Mouse (Mus musculus): ENCODE measurements around the gene Trim28. TPM values are rescaled to one million over a fixed set of nuclear protein-coding genes. Genes with fewer than 3 reads are reported as not detected.
A peak's percentile ranks its signal among the peaks of the same experiment; 100 is the strongest.

Trim28 gene
- total and polyA plus RNA-seq, 2 experiments from 2014 or later: 184 to 563 TPM

DNA sequence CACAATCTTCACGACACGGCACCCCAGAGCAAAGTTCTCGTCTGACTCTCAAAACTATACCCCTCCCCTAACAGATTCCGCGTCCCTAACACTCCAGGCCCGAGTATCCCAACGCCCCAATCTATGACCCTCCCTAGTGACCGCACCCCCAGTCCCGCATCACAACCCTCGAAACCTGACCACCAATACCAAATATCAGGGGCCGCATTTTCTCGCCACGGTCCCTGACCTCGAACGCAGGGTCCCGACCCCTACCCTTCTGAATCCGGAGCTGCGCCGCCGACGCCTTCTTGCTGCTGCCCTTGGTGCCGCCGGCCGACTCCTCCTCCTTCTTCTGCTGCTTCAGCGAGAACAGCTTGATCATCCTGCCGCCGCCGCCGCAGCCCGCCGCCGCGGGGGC lies 38.5 kb downstream of the Trim28 start:
- peak overlapping the region; percentile 62 for H3K4me2 ChIP-seq (ENCODE audit: low read depth, low read length)
- ATAC-seq: no peak
- DNase-seq (ENCODE audit: low spot score): no peak
- peak overlapping the region; percentile 100 for H3K27ac ChIP-seq
- WGBS: 2% methylated on average over 28 of the region's 33 CpGs
- peaks cover 9% of the 10 kb centered on the region; the same call in 1 of the 2 replicates for H3K4me1 ChIP-seq (ENCODE audit: insufficient read depth, low read length)
- H3K9me3 ChIP-seq (ENCODE audit: low read length): no peaks in the 10 kb centered on the region
- peak overlapping the region; percentile 86 for H3K4me3 ChIP-seq (ENCODE audit: low read length)
- H3K27me3 ChIP-seq (ENCODE audit: insufficient read depth, low read length): no peaks in the 10 kb centered on the region
- peaks cover 22% of the 10 kb centered on the region for H3K36me3 ChIP-seq (ENCODE audit: insufficient read depth, low read length)
- TF ChIP-seq CTCF (IDR thresholded peaks at IDR 0.05; ENCODE audit: low read depth): no peak
- peak overlapping the region; percentile 98 for H3K9ac ChIP-seq (replicated peaks; ENCODE audit: low read length)

DNA sequence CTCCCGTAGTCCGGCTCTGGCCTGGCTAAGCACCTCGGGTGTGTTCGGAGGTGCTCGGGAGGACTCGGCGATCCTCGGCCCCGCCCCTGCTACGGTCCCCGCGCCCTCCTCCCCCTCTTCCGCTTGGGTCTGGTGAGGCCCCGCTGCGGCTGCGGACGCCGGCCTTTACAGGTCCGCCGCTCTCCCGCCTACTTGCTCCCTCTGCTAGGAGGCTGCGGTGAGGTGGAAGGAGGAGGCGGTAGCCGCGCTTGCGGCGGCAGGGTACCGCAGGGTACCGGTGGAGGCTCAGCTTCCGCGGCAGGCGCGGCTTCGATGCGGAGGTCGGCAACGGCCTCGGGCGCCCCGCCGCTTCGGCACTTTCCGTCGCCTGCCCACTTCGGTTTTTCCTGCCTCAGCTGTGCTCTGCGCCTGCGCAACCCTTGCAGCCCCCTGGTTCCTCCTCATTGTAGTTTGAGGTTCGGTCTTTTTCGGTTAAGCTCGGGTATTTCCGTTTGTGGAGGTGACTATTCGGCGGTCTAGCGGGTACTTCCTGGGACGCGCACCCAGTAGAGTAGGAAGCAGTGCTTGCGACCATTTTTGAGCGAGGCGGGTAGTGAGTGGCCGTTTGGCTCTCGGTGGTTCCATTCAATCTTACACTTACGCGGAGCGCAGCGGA lies 39.1 kb downstream of the Trim28 start, which contains the start of gene Ube2m:
Gene Ube2m, minus strand, starts transcription at position 375 of the 655 bp plus-strand sequence.
- 0 out of 2 replicates have a peak, but pooled peaks cover 3% of the 10 kb centered on the region for H3K27me3 ChIP-seq (ENCODE audit: insufficient read depth, low read length)
- WGBS: under 1% methylated on average over 54 of the region's 65 CpGs

DNA sequence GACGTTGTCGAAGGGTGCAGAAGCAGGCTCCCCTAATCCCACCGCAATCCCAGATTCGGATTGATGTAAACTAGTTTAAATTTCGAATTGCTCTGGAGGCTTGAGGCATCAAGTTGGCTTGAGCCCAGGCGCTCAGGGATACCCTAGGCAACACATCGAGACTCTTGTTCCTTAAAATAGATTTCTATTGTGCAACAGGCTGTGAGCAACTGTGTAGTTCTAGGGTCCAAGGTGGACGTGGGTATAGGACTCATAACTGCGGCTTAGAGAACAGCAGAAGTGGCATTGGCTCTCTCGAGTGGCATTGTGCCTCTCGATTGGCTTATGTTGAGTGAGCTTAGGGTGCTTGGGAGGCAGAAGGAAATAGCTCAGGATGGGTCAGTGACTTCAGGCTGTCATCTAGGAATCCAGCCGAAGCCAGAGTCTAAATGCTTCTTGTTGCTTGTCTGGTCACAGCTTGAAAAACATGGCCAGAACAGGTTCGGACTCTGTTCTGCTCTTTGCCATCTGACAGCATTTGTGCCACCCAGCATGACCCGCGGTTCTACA lies 39.8 kb downstream of the Trim28 start:
- Histone ChIP-seq H3K9ac (replicated peaks; ENCODE audit: low read length) (peak overlapping the region; percentile 98), H3K27me3 (ENCODE audit: insufficient read depth, low read length) (0 out of 2 replicates have a peak, but pooled peaks cover 3% of the 10 kb centered on the region), H3K4me2 (ENCODE audit: low read depth, low read length) (peak overlapping the region; percentile 62), H3K27ac (peak overlapping the region; percentile 100), H3K4me1 (ENCODE audit: insufficient read depth, low read length) (peaks cover 8% of the 10 kb centered on the region), H3K36me3 (ENCODE audit: insufficient read depth, low read length) (peaks cover 16% of the 10 kb centered on the region), H3K9me3 (ENCODE audit: low read length) (no peaks in the 10 kb centered on the region), H3K4me3 (ENCODE audit: low read length) (peak overlapping the region; percentile 86)
- DNase-seq (ENCODE audit: low spot score) (peak; percentile 46), ATAC-seq (no peak)
- TF ChIP-seq CTCF (IDR thresholded peaks at IDR 0.05; ENCODE audit: low read depth): no peak
- 14% methylated on average over 15 of the region's 15 CpGs for WGBS

More for the DNA sequence above, 39.1 kb downstream of the Trim28 start, which contains the start of gene Ube2m:
- Histone ChIP-seq H3K9me3 (ENCODE audit: low read length) (no peaks in the 10 kb centered on the region), H3K4me2 (ENCODE audit: low read depth, low read length) (peak within 1 kb of the TSS; percentile 62), H3K9ac (replicated peaks; ENCODE audit: low read length) (peak within 1 kb of the TSS; percentile 98), H3K4me3 (ENCODE audit: low read length) (peak within 1 kb of the TSS; percentile 86), H3K27ac (peak within 1 kb of the TSS; percentile 100), H3K36me3 (ENCODE audit: insufficient read depth, low read length) (peaks cover 16% of the 10 kb centered on the region), H3K4me1 (ENCODE audit: insufficient read depth, low read length) (peaks cover 9% of the 10 kb centered on the region; the same call in 1 of the 2 replicates)
- DNase-seq (ENCODE audit: low spot score): peak; percentile 100
- TF ChIP-seq CTCF (IDR thresholded peaks at IDR 0.05; ENCODE audit: low read depth): no peak
- ATAC-seq: peak; percentile 92

DNA sequence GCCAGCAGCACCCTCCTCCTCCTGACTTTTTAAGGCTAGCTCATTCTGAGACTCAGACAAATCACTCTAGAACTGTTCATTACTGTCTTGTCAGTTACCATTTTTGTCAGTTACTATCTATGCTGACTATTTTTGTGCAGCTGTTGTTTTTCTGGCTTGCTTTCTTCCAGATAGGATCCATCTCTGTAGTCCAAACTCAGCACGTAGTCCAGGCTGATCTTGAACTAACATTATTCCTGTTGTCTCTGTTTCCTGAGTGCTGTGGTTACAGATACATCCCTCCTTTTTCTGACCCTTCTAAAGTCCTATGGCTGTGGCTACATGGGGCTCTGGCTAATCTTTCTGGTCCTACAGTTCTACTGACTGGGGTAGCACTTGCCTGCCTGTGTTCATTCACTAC lies 40.3 kb downstream of the Trim28 start:
- DNase-seq (ENCODE audit: low spot score) (no peak), ATAC-seq (no peak)
- 0 out of 2 replicates have a peak, but pooled peaks cover 3% of the 10 kb centered on the region for H3K27me3 ChIP-seq (ENCODE audit: insufficient read depth, low read length)
- peak overlapping the region; percentile 62 for H3K4me2 ChIP-seq (ENCODE audit: low read depth, low read length)
- H3K4me1 ChIP-seq (ENCODE audit: insufficient read depth, low read length): peaks cover 8% of the 10 kb centered on the region
- no peaks in the 10 kb centered on the region for H3K9me3 ChIP-seq (ENCODE audit: low read length)
- peaks cover 16% of the 10 kb centered on the region for H3K36me3 ChIP-seq (ENCODE audit: insufficient read depth, low read length)
- no peak for TF ChIP-seq CTCF (IDR thresholded peaks at IDR 0.05; ENCODE audit: low read depth)
- H3K27ac ChIP-seq: peak overlapping the region; percentile 100; the same call in 1 of the 2 replicates
- no peak overlapping the region for H3K4me3 ChIP-seq (ENCODE audit: low read length)
- peak overlapping the region; percentile 98; the same call in 1 of the 2 replicates for H3K9ac ChIP-seq (replicated peaks; ENCODE audit: low read length)
- 91% methylated on average over 1 of the region's 1 CpGs for WGBS

DNA sequence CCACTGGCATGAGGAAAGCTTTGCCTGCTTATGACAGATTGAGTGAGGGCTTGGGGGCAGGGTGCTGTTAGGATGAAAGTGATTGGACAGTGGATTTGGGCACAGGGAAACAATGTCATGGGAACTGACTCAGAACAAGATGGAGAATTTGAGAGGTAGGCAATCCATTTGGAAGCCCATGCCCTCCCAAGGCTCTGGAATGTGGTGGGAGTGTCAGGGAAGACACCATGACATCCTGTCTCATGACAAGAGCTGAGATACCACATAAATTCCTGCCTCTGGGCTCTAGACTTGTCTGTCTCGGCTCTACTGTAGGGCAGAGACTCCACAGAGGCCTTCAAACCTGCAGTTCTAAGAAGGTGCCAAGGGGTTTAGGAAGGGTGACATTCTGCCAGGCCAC lies 42.3 kb downstream of the Trim28 start:
- H3K4me1 ChIP-seq (ENCODE audit: insufficient read depth, low read length): peaks cover 12% of the 10 kb centered on the region
- no peak for DNase-seq (ENCODE audit: low spot score)
- no peak overlapping the region for H3K4me2 ChIP-seq (ENCODE audit: low read depth, low read length)
- no peak overlapping the region for H3K4me3 ChIP-seq (ENCODE audit: low read length)
- TF ChIP-seq CTCF (IDR thresholded peaks at IDR 0.05; ENCODE audit: low read depth): no peak
- no peak overlapping the region for H3K9ac ChIP-seq (replicated peaks; ENCODE audit: low read length)
- no peak for ATAC-seq
- WGBS: 86% methylated on average over 1 of the region's 1 CpGs
- H3K36me3 ChIP-seq (ENCODE audit: insufficient read depth, low read length): 0 out of 2 replicates have a peak, but pooled peaks cover 2% of the 10 kb centered on the region
- no peak overlapping the region for H3K27ac ChIP-seq
- H3K27me3 ChIP-seq (ENCODE audit: insufficient read depth, low read length): 0 out of 2 replicates have a peak, but pooled peaks cover 3% of the 10 kb centered on the region
- H3K9me3 ChIP-seq (ENCODE audit: low read length): no peaks in the 10 kb centered on the region

DNA sequence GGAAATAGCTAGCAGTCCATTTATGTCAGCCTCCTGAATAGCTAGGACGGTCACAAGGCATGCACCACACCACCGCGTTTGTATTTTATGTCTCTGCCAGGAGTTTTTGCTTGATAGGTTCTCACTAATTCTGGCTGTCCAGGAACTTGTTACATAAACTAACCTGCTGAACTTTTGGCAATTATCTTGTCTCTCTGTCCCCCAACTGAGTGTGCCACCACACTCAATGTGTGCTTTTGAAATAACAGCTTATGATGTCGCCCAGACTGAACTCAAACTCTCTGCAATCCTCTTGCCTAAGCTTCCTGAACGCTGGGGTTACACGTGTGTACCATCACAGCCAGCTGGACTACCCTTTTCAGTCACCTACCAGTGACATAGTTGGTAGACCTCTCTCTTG lies 43.6 kb downstream of the Trim28 start:
- Histone ChIP-seq H3K36me3 (ENCODE audit: insufficient read depth, low read length) (no peaks in the 10 kb centered on the region), H3K27ac (no peak overlapping the region), H3K4me2 (ENCODE audit: low read depth, low read length) (no peak overlapping the region), H3K27me3 (ENCODE audit: insufficient read depth, low read length) (0 out of 2 replicates have a peak, but pooled peaks cover 3% of the 10 kb centered on the region), H3K9me3 (ENCODE audit: low read length) (no peaks in the 10 kb centered on the region), H3K9ac (replicated peaks; ENCODE audit: low read length) (no peak overlapping the region), H3K4me3 (ENCODE audit: low read length) (no peak overlapping the region), H3K4me1 (ENCODE audit: insufficient read depth, low read length) (peaks cover 12% of the 10 kb centered on the region)
- TF ChIP-seq CTCF (IDR thresholded peaks at IDR 0.05; ENCODE audit: low read depth): no peak
- no peak for DNase-seq (ENCODE audit: low spot score)
- WGBS: 78% methylated on average over 6 of the region's 6 CpGs
- no peak for ATAC-seq
